Mouse (Mus musculus) megakaryocyte, embryonic 14.5 days (primary cell): ENCODE results near the gene Ssr3. TPM values are rescaled to one million over a fixed set of nuclear protein-coding genes. Genes with fewer than 3 reads are reported as not detected.

Source experiments
- H3K27me3 ChIP-seq: replicated peaks from 2 replicates; pipeline ENCODE3; 2012; ENCODE audit warnings: inconsistent platforms
- H3K36me3 ChIP-seq: replicated peaks from 2 replicates; pipeline ENCODE3; 2012; ENCODE audit warnings: low read length, inconsistent platforms, mixed read lengths
- H3K4me1 ChIP-seq: 2 replicates; pipeline ENCODE4 v1.6.1; 2012; ENCODE audit warnings: inconsistent platforms
- H3K4me3 ChIP-seq: replicated peaks from 2 replicates; pipeline ENCODE3; 2012; ENCODE audit warnings: moderate library complexity, mild to moderate bottlenecking, inconsistent platforms
- H3K9me3 ChIP-seq: 2 replicates; pipeline ENCODE4 v1.6.1; 2012; ENCODE audit warnings: inconsistent platforms
- FLI1 ChIP-seq: IDR thresholded peaks from 2 replicates; pipeline ENCODE4 v1.6.1; 2012; ENCODE audit warnings: low read length, inconsistent platforms, mixed read lengths
- GATA1 ChIP-seq: IDR thresholded peaks from 3 replicates; pipeline ENCODE4 v1.6.1; 2012; ENCODE audit warnings: mixed read lengths, low read length, inconsistent platforms, borderline replicate concordance
- polyA plus RNA-seq: library from polyadenylated mRNA; stranded (reverse); fragments of >175 nt; gene quantifications from 2 replicates; pipeline ENCODE4 v1.2.3, GENCODE M21; 2012; ENCODE audit warnings: low replicate concordance; ENCODE audit not compliant: insufficient read depth

The Ssr3 gene
- polyA plus RNA-seq, 1 experiment = 7.8 TPM

DNA sequence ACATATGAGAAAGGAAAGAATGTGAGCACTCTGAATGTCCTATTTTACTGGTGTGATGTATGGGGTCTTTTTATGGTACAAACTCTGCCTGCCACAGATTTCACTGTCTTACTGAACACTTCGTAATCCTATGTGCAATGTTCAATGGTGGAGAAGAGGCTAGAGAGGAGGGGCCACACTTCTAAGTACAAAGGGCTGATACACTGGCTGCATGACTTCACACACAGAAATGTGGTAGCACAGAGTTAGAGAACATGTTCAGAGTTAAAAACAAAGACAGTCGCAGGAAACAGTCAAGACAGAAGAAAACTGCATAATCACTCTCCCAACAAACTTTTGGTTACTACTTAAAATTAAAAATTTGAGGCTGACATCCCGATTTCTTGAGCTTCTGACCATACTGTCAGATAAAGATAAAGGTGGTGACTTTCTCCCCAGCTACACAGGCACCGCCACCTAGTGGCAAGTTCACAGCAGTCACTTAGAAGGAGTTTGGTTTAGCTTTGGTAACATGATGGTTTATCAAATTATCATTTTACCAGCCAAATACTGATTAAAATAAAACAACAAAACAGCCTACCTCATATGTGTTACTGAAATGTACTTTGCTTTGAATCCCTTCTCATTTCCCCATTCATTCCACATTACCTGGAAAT, 12.4 kb downstream of the Ssr3 start:
- Histone ChIP-seq H3K9me3 (no peaks in the 10 kb centered on the region), H3K4me1 (peaks cover 34% of the 10 kb centered on the region), H3K36me3 (peaks cover 96% of the 10 kb centered on the region), H3K27me3 (no peaks in the 10 kb centered on the region), H3K4me3 (no peak overlapping the region)
- TF ChIP-seq FLI1 = no peak
- TF ChIP-seq GATA1 = no peak

DNA sequence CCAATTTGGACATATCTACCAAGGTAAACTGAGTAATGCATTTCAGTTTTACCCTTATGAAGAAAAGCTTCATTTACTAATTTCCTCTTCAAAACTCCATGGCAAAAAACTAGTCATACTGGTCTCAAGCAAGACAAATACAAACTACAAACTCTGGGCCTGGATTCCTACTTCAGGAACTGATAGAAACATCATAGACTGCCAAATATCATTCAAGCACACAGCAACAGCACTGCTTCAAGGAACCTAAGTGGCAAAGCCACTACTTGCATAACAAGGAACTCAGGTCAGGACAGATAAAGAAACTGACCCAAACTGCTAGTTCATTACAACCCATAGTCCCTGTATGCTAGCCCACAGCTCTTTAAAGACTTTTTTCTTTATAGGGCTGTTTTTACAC, 13.7 kb downstream of the Ssr3 start:
- no peak for TF ChIP-seq FLI1
- TF ChIP-seq GATA1 = no peak

DNA sequence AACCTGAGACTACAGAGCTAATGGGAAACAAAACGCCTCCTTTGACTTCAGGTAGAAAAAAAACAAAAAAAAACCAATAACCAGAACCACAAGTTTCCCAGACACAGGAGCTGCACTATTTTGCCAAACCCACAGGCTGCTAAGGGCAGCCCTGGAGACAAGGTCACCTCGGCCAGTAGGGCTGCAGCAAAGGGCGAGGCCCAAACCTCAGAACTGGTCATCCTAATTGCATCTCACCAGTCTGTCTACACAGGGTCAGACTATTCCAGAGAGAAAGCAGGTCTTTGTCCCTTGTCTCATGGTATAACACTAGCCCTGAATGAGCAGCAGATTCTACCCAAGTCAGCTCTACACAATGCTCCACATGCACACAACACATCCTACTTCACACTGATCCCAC, 17.7 kb downstream of the Ssr3 start:
- Histone ChIP-seq H3K27me3 (no peaks in the 10 kb centered on the region), H3K36me3 (peaks cover 92% of the 10 kb centered on the region), H3K4me1 (peaks cover 31% of the 10 kb centered on the region), H3K4me3 (no peak overlapping the region), H3K9me3 (no peaks in the 10 kb centered on the region)
- TF ChIP-seq GATA1 (no peak), FLI1 (no peak)

More for the DNA sequence above, 13.7 kb downstream of the Ssr3 start:
- Histone ChIP-seq H3K36me3 (peaks cover 94% of the 10 kb centered on the region), H3K4me1 (peaks cover 35% of the 10 kb centered on the region), H3K9me3 (no peaks in the 10 kb centered on the region), H3K27me3 (no peaks in the 10 kb centered on the region), H3K4me3 (no peak overlapping the region)

DNA sequence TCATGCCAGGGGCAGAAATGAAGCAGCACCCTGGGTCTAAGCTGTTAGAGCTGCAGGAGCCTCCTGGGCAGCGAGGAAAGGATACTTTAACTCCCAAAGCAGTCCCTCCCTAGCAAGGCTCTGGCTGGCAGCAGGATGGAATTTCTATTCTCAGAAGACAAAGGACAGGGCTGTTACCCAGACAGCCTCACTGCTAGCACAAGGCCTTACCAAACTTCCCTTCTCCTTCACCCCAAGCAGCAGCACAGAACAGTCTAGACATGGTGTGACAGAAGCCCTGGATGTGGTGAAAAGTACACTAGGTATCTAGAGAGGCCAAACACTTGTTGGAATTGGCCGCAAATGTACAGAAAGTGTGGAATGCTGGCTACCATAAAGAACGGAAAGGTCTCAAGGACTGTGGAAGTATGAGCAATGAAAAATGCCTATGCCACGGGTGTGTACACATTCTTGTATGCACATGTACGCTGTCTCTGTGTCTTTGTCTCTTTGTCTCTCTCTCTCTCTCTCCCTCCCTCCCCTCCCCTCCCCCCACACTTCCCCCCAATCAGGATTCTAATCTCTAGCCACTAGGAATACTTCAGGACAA, 18.7 kb downstream of the Ssr3 start:
- no peak for TF ChIP-seq FLI1
- no peak for TF ChIP-seq GATA1
- H3K36me3 ChIP-seq = peaks cover 90% of the 10 kb centered on the region
- peaks cover 23% of the 10 kb centered on the region for H3K4me1 ChIP-seq
- H3K9me3 ChIP-seq = no peaks in the 10 kb centered on the region
- no peaks in the 10 kb centered on the region for H3K27me3 ChIP-seq
- no peak overlapping the region for H3K4me3 ChIP-seq

DNA sequence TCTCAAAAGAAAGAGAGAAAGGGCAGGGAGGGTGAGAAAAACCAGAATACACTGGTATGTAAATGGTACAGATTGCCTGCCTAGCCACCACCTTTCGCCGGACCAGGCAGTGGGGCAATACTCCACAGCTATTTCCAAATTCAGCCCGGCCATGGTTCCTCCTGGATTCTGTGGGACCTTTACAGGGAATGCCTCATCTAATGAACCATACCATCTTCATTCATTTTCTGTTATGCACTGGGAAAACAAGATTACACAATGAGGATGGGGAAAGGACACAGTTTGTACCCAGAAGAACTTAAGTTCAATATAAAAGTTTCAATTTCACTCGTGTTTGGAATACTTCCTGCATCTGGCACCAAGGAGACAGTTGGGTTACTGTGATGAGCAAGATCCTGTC, 19.9 kb downstream of the Ssr3 start:
- Histone ChIP-seq H3K9me3 (no peaks in the 10 kb centered on the region), H3K4me1 (peaks cover 17% of the 10 kb centered on the region), H3K36me3 (peaks cover 90% of the 10 kb centered on the region), H3K4me3 (no peak overlapping the region), H3K27me3 (no peaks in the 10 kb centered on the region)
- TF ChIP-seq GATA1 = no peak

DNA sequence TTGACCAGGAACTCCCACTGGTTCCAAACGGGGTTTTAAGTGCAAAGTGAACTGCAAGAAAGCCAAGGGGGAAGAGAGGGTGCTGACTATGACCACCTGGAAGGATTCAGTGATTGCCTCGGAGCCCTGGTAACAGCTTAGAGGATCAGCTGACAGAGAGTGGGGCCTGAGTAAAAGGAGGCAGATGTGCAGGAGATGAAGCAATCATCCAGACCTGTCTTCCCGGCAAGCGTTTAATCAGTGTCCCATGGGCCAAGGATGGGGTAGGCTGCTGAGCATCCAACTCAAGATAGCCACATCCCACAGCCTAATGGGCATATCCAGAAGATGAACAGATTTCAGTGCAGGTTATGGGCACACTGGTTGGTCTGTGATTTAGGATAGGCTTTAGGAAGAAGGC, 24.5 kb downstream of the Ssr3 start:
- Histone ChIP-seq H3K36me3 (peaks cover 65% of the 10 kb centered on the region), H3K4me1 (no peaks in the 10 kb centered on the region), H3K4me3 (no peak overlapping the region), H3K9me3 (no peaks in the 10 kb centered on the region), H3K27me3 (no peaks in the 10 kb centered on the region)
- TF ChIP-seq GATA1 = no peak
- no peak for TF ChIP-seq FLI1

DNA sequence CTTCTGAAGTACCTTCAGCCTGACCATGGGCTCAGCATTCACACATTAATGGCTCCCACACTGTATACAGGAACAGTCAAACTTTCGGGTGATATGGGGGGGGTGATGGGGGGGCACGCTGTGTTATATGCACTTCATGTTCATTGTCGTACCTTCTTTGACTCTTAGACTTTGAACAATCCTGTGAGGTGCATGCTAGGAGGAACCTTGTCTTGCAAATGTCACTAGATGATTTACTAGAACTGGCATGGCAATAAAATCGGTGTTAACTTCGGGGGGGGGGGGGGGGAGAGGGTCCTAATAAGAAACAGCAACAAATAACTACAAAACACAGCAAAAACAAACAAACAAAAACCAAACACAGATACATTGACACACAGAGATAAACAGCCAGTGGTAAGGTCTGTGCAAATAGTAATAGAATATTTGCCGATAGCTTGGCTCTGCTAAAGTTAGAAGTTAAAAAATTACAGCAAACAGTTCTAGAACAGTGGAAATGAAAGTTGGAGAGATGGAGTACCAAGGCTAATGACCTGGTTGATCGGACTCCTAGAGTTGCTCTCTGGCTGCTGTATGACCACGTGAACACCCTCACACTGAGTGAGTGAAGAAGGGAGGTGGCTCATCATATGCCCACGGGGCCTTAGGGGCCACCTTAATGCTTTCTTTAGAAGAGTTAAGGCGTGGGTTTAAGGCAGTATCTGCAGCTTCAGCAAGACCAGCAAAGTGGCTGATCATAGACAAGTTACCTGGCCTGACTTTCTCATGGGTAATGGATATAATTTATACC, 26.3 kb downstream of the Ssr3 start:
- H3K9me3 ChIP-seq = no peaks in the 10 kb centered on the region
- peaks cover 51% of the 10 kb centered on the region for H3K36me3 ChIP-seq
- TF ChIP-seq FLI1 = no peak
- TF ChIP-seq GATA1 = no peak
- H3K4me3 ChIP-seq = no peak overlapping the region
- H3K27me3 ChIP-seq = no peaks in the 10 kb centered on the region
- peaks cover 13% of the 10 kb centered on the region for H3K4me1 ChIP-seq

DNA sequence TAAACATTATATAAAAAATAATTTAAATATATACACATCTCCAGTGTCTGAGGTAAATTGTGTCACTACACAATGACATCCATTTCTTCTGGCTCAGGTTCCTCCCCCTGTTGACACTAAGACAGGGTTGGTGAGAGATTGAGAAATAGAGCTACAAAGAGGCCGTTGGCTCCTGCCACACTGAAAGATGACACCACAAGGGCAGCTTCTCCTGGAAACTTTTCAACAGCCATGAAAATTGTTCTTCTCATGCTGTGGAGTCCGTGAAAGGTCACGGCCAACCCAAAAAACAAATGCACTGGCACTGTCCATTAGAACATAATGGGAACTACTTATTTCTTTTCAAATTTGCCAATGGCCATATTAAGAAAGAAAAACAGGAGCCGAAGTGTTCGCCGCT, 27.2 kb downstream of the Ssr3 start:
- TF ChIP-seq GATA1 (no peak), FLI1 (no peak)
- Histone ChIP-seq H3K4me1 (peaks cover 22% of the 10 kb centered on the region), H3K9me3 (no peaks in the 10 kb centered on the region), H3K36me3 (peaks cover 42% of the 10 kb centered on the region), H3K27me3 (no peaks in the 10 kb centered on the region), H3K4me3 (no peak overlapping the region)

DNA sequence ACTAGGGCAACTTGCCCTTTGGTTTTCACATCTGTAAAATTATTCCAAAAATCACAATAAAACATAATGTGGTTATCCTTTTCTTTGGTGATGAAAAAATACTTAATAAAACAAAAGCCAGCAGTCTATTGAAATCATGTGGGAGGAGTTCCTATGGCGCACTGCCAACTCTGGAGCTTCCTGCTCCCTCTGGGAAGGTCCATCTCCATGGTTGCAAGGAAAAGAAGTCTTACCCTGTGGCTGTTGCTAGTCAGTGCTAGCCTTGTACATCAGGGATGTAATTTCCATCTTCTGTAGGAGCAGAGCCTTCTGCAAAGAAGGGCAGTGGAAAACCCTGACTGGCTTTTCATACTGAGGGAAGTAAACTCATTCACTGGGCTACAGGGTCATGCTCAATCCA, 29.0 kb downstream of the Ssr3 start:
- Histone ChIP-seq H3K4me3 (no peak overlapping the region), H3K36me3 (peaks cover 30% of the 10 kb centered on the region), H3K27me3 (no peaks in the 10 kb centered on the region), H3K4me1 (peaks cover 37% of the 10 kb centered on the region), H3K9me3 (no peaks in the 10 kb centered on the region)
- TF ChIP-seq GATA1 = no peak
- TF ChIP-seq FLI1 = no peak

DNA sequence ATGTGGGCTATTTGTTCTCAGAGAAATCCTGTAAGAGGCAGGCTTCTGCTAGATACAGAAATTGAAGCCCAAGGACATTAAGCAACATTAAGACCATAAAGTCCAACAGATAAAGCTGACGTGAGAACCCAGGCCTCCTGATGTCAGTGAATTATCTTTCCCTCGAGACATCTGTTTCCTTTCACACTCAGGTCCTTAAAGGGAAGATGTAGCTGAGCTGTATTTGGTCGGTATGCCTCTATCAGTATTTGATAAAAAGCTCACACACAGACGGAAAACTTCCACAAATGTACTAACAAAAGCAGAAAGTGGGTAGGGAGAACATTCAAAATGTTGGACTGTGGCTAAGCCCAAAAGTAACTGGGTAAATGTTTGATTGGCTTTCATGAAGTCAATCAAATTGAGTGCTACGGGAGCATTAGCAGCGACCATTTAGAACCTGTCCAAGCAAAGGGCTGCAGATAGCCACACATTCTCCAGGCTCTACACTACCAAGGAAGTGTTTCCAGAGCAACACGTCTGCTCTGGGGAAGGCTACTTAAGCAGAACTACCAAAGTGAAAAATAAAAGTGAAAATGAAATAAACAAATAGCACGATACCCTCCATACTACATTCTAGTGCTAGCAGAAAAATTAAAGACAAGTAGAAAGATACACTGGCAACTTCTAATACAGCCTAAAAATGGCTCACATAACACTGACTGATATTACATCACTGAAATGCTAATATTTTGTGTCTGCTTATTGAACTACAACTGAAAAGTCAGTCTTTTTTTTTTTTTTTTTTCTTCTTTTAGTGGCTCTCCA, 32.1 kb downstream of the Ssr3 start:
- Histone ChIP-seq H3K4me1 (peaks cover 42% of the 10 kb centered on the region), H3K27me3 (no peaks in the 10 kb centered on the region), H3K9me3 (no peaks in the 10 kb centered on the region), H3K4me3 (no peak overlapping the region), H3K36me3 (peaks cover 13% of the 10 kb centered on the region)
- no peak for TF ChIP-seq GATA1
- no peak for TF ChIP-seq FLI1
